Mouse (Mus musculus) megakaryocyte, embryonic 14.5 days (primary cell): ENCODE data around the gene Slco2a1. TPM values are rescaled to one million over a fixed set of nuclear protein-coding genes. Genes with fewer than 3 reads are reported as not detected.

Experiments used
- H3K27me3 ChIP-seq: replicated peaks from 2 replicates; pipeline ENCODE3; 2012; ENCODE audit warnings: inconsistent platforms
- H3K36me3 ChIP-seq: replicated peaks from 2 replicates; pipeline ENCODE3; 2012; ENCODE audit warnings: low read length, inconsistent platforms, mixed read lengths
- H3K4me1 ChIP-seq: 2 replicates; pipeline ENCODE4 v1.6.1; 2012; ENCODE audit warnings: inconsistent platforms
- H3K4me3 ChIP-seq: replicated peaks from 2 replicates; pipeline ENCODE3; 2012; ENCODE audit warnings: moderate library complexity, mild to moderate bottlenecking, inconsistent platforms
- H3K9me3 ChIP-seq: 2 replicates; pipeline ENCODE4 v1.6.1; 2012; ENCODE audit warnings: inconsistent platforms
- FLI1 ChIP-seq: IDR thresholded peaks from 2 replicates; pipeline ENCODE4 v1.6.1; 2012; ENCODE audit warnings: low read length, inconsistent platforms, mixed read lengths
- GATA1 ChIP-seq: IDR thresholded peaks from 3 replicates; pipeline ENCODE4 v1.6.1; 2012; ENCODE audit warnings: mixed read lengths, low read length, inconsistent platforms, borderline replicate concordance
- polyA plus RNA-seq: library from polyadenylated mRNA; stranded (reverse); fragments of >175 nt; gene quantifications from 2 replicates; pipeline ENCODE4 v1.2.3, GENCODE M21; 2012; ENCODE audit warnings: low replicate concordance; ENCODE audit not compliant: insufficient read depth

The Slco2a1 gene
- polyA plus RNA-seq, 1 experiment: not detected

- TF ChIP-seq FLI1 (no peak), GATA1 (no peak)
- Histone ChIP-seq H3K27me3 (peaks cover 1% of the 10 kb centered on the region), H3K4me1 (no peaks in the 10 kb centered on the region), H3K36me3 (no peaks in the 10 kb centered on the region), H3K4me3 (no peak overlapping the region), H3K9me3 (no peaks in the 10 kb centered on the region)
Measured at GRCm38 (mm10) chr9:103060551-103060950, 72.0 kb downstream of the Slco2a1 start.

DNA sequence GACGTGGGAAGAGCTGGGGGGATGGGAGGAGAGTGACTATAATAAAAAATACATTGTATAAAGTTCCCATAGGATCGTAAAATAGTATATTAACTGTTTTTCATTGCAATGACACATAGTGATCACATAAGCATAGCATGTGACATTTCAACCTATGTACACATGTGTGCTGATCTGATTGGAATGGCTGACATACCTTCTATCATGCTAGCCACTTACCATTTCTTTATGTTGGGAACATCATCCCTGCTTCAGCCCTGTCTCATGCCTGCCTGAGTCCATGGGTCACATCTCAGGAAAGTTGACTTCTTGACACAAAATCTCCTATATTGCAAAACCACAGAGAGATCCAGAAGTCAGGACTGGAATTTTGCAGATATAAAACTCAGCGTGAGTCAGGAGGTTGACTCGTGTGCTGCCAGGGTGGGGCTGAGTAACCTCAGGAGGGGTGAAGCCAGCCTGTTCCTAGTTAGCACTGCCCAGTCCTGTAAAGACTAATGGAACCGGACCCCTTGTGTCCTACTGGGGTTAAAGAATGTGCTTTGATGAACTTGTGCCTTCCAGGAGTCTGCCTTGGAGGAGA, 73.0 kb downstream of the Slco2a1 start:
- no peaks in the 10 kb centered on the region; the same call in 1 of the 2 replicates for H3K9me3 ChIP-seq
- TF ChIP-seq FLI1 (no peak), GATA1 (no peak)
- no peak overlapping the region for H3K4me3 ChIP-seq
- no peaks in the 10 kb centered on the region for H3K4me1 ChIP-seq
- peaks cover 1% of the 10 kb centered on the region for H3K27me3 ChIP-seq
- H3K36me3 ChIP-seq: no peaks in the 10 kb centered on the region

- peaks cover 1% of the 10 kb centered on the region for H3K27me3 ChIP-seq
- H3K4me3 ChIP-seq: no peak overlapping the region
- TF ChIP-seq FLI1 (no peak), GATA1 (no peak)
- peaks cover 9% of the 10 kb centered on the region for H3K9me3 ChIP-seq
- H3K4me1 ChIP-seq: no peaks in the 10 kb centered on the region
- H3K36me3 ChIP-seq: no peaks in the 10 kb centered on the region
Measured at GRCm38 (mm10) chr9:103063591-103063990, 75.1 kb downstream of the Slco2a1 start.

DNA sequence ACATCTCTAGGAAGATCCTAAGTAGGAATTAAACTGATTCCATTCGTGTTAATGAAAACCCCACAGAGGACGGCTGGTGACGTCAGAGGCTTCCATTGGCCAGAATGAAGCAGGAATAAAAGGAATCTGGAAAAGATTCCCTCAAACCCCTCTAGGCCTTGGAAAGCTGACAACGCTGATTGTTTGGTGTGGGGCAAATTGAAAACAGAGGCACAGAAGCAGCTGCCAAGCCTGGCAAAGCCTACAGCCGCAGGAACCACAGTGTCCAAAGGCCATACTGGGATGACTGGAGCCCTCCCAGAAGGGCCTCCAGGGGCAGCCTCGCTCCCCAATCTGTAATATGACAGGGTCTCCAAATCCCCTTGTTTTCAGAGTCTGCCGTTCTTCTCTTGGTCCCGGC, 78.3 kb downstream of the Slco2a1 start:
- H3K36me3 ChIP-seq: no peaks in the 10 kb centered on the region
- H3K9me3 ChIP-seq: peaks cover 22% of the 10 kb centered on the region
- TF ChIP-seq FLI1: no peak
- TF ChIP-seq GATA1: no peak
- H3K4me1 ChIP-seq: no peaks in the 10 kb centered on the region
- H3K27me3 ChIP-seq: peaks cover 1% of the 10 kb centered on the region
- no peak overlapping the region for H3K4me3 ChIP-seq

GRCm38 (mm10) chr9:103067651-103068050, 79.1 kb downstream of the Slco2a1 start:
- Histone ChIP-seq H3K36me3 (no peaks in the 10 kb centered on the region), H3K4me1 (no peaks in the 10 kb centered on the region), H3K27me3 (peaks cover 1% of the 10 kb centered on the region), H3K4me3 (no peak overlapping the region), H3K9me3 (peaks cover 22% of the 10 kb centered on the region)
- TF ChIP-seq GATA1 (no peak), FLI1 (no peak)

DNA sequence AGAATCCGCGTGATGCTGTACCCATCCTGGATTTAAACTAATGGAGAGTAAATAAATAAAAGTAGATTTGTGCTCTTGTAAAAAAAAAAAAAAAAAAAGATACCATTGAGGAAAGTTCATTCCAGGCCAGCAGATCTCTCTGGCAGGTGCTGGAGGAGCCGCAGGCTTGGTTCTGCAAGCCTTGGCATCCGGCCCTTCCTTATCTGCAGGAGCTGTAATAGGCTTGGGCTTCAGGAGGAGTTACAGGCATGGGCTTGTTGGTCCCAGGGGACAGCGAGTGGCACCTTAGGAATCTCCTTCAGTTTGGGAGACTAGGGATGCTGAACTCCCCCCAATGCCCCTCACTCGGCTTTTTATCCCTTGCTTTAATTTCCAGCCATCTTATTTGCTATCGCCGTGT, 80.3 kb downstream of the Slco2a1 start:
- no peak overlapping the region for H3K4me3 ChIP-seq
- H3K9me3 ChIP-seq: peaks cover 22% of the 10 kb centered on the region
- no peaks in the 10 kb centered on the region for H3K36me3 ChIP-seq
- no peak for TF ChIP-seq FLI1
- no peak for TF ChIP-seq GATA1
- H3K27me3 ChIP-seq: peaks cover 1% of the 10 kb centered on the region
- H3K4me1 ChIP-seq: no peaks in the 10 kb centered on the region

DNA sequence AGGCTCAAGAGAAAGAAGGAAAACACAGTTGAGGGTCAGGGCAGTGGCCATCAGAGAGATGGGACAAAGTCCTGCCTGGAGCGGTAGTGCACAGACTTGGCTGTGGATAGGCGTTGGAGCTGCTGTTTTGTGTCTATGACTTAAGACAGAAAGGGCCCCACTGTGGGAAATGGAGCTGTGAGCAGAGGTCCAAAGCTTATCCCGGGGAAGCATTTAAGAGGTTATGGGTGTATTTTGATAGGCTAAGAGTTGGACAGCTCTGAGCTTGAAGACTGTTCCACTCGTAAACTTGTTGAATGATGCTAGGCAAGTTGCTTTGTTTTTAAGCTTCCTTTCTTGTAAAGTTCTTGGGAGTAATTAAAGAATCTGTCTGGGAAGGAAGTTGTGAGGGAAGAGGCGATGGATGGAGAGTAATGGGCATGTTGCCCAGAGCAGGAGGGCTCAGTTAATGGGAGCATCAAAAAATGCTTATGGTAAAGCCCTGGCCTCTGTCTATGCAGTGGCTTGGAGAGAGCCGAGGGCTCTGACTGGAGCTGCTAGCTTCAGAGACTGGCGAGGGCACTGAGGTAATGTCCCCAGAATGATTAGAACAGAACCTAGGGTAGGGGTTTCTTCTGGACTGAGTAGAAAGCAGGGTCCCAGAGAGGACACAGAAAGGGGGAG, 83.2 kb downstream of the Slco2a1 start:
- H3K4me1 ChIP-seq: no peaks in the 10 kb centered on the region
- H3K9me3 ChIP-seq: peaks cover 36% of the 10 kb centered on the region
- TF ChIP-seq FLI1 (no peak), GATA1 (no peak)
- no peaks in the 10 kb centered on the region for H3K36me3 ChIP-seq
- H3K4me3 ChIP-seq: no peak overlapping the region
- peaks cover 1% of the 10 kb centered on the region for H3K27me3 ChIP-seq

GRCm38 (mm10) chr9:103072204-103072599, 83.7 kb downstream of the Slco2a1 start:
- H3K9me3 ChIP-seq: peaks cover 40% of the 10 kb centered on the region
- H3K27me3 ChIP-seq: peaks cover 1% of the 10 kb centered on the region
- H3K4me3 ChIP-seq: no peak overlapping the region
- no peak for TF ChIP-seq FLI1
- TF ChIP-seq GATA1: no peak
- H3K36me3 ChIP-seq: no peaks in the 10 kb centered on the region
- no peaks in the 10 kb centered on the region for H3K4me1 ChIP-seq

DNA sequence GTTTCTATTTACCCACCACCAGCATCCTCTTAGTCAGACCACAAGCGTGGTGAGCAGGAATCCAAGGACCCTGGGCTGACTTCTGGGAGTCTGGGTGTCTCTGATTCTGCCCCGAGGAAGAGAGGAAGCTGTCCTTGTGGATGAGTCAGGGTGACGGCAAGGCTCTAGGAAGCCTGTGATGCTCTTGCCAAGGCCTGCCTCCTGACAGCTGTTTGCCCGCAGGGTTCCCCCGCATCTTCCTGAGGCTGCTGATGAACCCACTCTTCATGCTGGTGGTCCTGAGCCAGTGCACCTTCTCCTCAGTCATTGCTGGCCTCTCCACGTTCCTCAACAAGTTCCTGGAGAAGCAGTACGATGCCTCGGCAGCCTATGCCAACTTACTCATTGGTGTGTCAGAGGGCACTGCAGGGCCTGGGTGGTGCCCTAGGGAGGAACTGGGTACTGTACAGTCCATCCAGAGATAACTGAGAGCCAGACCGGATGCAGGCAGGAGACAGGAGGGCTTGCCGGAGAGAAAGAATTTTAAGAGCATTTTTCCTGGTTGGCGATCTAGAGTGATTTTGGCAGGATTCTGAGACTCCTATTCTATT, 84.5 kb downstream of the Slco2a1 start:
- H3K4me3 ChIP-seq: no peak overlapping the region
- TF ChIP-seq FLI1 (no peak), GATA1 (no peak)
- no peaks in the 10 kb centered on the region for H3K36me3 ChIP-seq
- peaks cover 40% of the 10 kb centered on the region for H3K9me3 ChIP-seq
- H3K27me3 ChIP-seq: peaks cover 2% of the 10 kb centered on the region
- peaks cover 3% of the 10 kb centered on the region; the same call in 1 of the 2 replicates for H3K4me1 ChIP-seq
